Mouse (Mus musculus) testis, adult 2 months (tissue): ENCODE results near the gene Farp1. TPM values are rescaled to one million over a fixed set of nuclear protein-coding genes. Genes with fewer than 3 reads are reported as not detected.
"Not testable (repeated sequence)": the region's sequence is repeated elsewhere in the genome, so short reads cannot be mapped to it uniquely, and the experiment has no call there.

ENCODE experiments used
- H3K27ac ChIP-seq: fragments of 200-500 bp; 2 replicates; pipeline ENCODE4 v1.5.1; 2012; ENCODE audit warnings: low read depth, low read length; ENCODE audit not compliant: control insufficient read depth, insufficient read depth
- H3K27me3 ChIP-seq: fragments of 200-500 bp; 2 replicates; pipeline ENCODE4 v1.6.1; 2012; ENCODE audit warnings: mild to moderate bottlenecking, low read length, moderate library complexity; ENCODE audit not compliant: control insufficient read depth, insufficient read depth
- H3K36me3 ChIP-seq: fragments of 200-500 bp; 2 replicates; pipeline ENCODE4 v1.6.1; 2012; ENCODE audit warnings: mild to moderate bottlenecking, low read length; ENCODE audit not compliant: control insufficient read depth, insufficient read depth
- H3K4me1 ChIP-seq: fragments of 200-500 bp; 2 replicates; pipeline ENCODE4 v1.6.1; 2012; ENCODE audit warnings: low read length; ENCODE audit not compliant: control insufficient read depth, insufficient read depth
- H3K4me3 ChIP-seq: fragments of 200-500 bp; 2 replicates; pipeline ENCODE4 v1.5.1; 2012; ENCODE audit warnings: low read depth, mild to moderate bottlenecking, low read length, moderate library complexity, mixed read lengths; ENCODE audit not compliant: control insufficient read depth
- CTCF ChIP-seq: fragments of 200-500 bp; IDR thresholded peaks from 2 replicates; pipeline ENCODE4 v1.5.1; 2012; ENCODE audit warnings: low read depth, mild to moderate bottlenecking, inconsistent platforms, low read length, moderate library complexity; ENCODE audit not compliant: control insufficient read depth, insufficient read depth, insufficient replicate concordance
- POLR2A ChIP-seq: fragments of 200-500 bp; IDR thresholded peaks from 2 replicates; pipeline ENCODE4 v1.6.1; 2012; ENCODE audit warnings: low read depth, mild to moderate bottlenecking, inconsistent platforms, low read length, moderate library complexity; ENCODE audit not compliant: control insufficient read depth
- polyA plus RNA-seq: library from polyadenylated mRNA; depleted of rRNA; stranded (reverse); fragments of >200 nt; gene quantifications from 2 replicates; pipeline ENCODE4 v1.2.3, GENCODE M21; 2012

The Farp1 gene
- polyA plus RNA-seq, 1 experiment = 1.4 TPM

DNA sequence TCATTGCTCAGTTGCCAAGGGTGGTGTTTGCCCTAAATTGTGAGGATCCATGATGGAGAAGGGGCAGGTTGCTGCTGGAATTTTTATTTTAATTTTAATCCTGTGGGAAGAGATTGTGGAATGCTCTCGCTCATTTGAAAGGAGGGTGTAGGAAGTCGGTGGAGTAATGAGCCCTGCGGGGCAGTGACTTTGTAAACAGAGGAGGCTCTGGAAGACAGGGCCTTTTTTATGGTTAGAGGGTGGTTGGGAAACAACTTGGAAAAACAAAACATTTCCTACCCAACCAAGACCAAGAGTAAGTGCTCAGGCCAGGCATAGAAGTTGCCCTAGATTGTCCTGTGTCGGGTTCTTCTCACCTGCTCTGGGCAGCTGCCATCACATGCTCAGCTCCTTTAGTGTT is 146.8 kb downstream of the Farp1 start:
- TF ChIP-seq POLR2A = no peak
- no peak for TF ChIP-seq CTCF
- H3K4me1 ChIP-seq = no peaks in the 10 kb centered on the region
- no peaks in the 10 kb centered on the region for H3K36me3 ChIP-seq
- H3K27ac ChIP-seq = no peak overlapping the region
- H3K4me3 ChIP-seq = no peak overlapping the region
- H3K27me3 ChIP-seq = no peaks in the 10 kb centered on the region

- no peak overlapping the region for H3K27ac ChIP-seq
- no peak overlapping the region for H3K4me3 ChIP-seq
- H3K27me3 ChIP-seq = no peaks in the 10 kb centered on the region
- no peaks in the 10 kb centered on the region for H3K36me3 ChIP-seq
- H3K4me1 ChIP-seq = no peaks in the 10 kb centered on the region
- TF ChIP-seq CTCF = no peak
- no peak for TF ChIP-seq POLR2A
Observed at GRCm38 (mm10) chr14:121182967-121183366, 148.0 kb downstream of the Farp1 start.

DNA sequence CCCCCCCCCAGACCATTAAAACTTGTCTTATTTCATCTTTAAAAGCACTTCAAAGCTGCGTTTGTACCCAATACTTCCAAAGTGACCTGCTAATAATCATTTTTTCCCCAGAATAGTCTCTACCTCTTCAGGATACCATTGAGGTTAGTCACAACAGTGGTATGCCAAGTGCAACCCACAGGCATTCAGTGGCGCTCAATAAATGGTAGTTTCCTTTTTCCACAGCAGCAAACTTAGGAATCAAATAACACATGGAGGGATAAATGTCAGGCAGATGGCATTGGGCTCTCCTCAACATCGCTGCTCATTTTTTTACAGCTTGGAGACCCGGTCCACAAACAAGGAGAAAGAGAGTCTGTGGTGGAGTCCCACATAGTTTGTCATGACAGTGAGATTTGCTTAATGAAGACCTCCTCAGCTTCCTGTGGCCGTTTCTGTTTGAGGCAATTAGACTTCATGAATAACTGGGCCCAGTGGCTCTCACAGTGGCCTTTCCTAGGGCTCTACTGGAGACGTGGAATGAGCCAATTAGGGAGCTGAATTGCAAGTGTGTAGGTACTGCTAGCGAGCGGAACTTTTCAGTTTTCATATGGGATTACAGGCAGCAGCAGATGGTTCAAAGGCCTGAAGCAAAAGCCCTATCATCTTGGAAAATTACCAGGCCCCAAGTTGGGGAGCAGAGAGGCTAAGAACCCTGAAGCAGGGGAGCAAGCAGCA is 148.6 kb downstream of the Farp1 start:
- TF ChIP-seq POLR2A (no peak), CTCF (no peak)

GRCm38 (mm10) chr14:121184351-121184750 is 149.4 kb downstream of the Farp1 start:
- Histone ChIP-seq H3K36me3 (no peaks in the 10 kb centered on the region), H3K27ac (no peak overlapping the region), H3K4me1 (no peaks in the 10 kb centered on the region), H3K4me3 (no peak overlapping the region), H3K27me3 (no peaks in the 10 kb centered on the region)
- TF ChIP-seq CTCF (no peak), POLR2A (no peak)

More for the DNA sequence above, 148.6 kb downstream of the Farp1 start:
- H3K4me1 ChIP-seq = no peaks in the 10 kb centered on the region
- no peaks in the 10 kb centered on the region for H3K27me3 ChIP-seq
- H3K36me3 ChIP-seq = no peaks in the 10 kb centered on the region
- H3K27ac ChIP-seq = no peak overlapping the region
- H3K4me3 ChIP-seq = no peak overlapping the region

- Histone ChIP-seq H3K4me1 (no peaks in the 10 kb centered on the region), H3K27ac (no peak overlapping the region), H3K27me3 (no peaks in the 10 kb centered on the region), H3K36me3 (no peaks in the 10 kb centered on the region), H3K4me3 (no peak overlapping the region)
- TF ChIP-seq POLR2A = no peak
- TF ChIP-seq CTCF = no peak
Observed at GRCm38 (mm10) chr14:121186402-121186894, 151.4 kb downstream of the Farp1 start.

- not testable (repeated sequence) for H3K27me3 ChIP-seq, H3K4me1 ChIP-seq, H3K4me3 ChIP-seq, H3K27ac ChIP-seq, H3K36me3 ChIP-seq
Observed at GRCm38 (mm10) chr14:121189840-121190239, 154.8 kb downstream of the Farp1 start.

DNA sequence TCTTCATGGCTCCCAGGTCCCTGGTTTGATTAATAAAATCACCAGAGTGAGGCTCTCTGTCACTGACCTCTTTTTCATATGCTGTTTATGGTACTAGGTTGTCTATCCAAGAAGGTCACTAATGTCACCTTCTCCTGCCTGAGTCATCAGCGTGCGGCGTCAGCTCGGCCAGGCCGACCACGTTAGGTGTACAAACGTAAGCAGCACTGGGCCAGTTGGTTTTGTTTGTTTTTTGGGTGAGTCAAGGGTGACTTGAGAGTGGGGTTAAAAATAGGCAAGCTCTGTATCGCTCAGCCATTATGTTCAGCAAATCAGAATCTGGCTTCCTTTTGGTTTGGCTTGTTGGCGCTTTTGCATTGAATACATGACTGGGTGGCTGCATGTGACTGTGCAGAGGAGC is 155.4 kb downstream of the Farp1 start:
- TF ChIP-seq CTCF = no peak
- no peak for TF ChIP-seq POLR2A
- Histone ChIP-seq H3K4me1 (no peaks in the 10 kb centered on the region), H3K27me3 (no peaks in the 10 kb centered on the region), H3K27ac (no peak overlapping the region), H3K4me3 (no peak overlapping the region), H3K36me3 (no peaks in the 10 kb centered on the region)

DNA sequence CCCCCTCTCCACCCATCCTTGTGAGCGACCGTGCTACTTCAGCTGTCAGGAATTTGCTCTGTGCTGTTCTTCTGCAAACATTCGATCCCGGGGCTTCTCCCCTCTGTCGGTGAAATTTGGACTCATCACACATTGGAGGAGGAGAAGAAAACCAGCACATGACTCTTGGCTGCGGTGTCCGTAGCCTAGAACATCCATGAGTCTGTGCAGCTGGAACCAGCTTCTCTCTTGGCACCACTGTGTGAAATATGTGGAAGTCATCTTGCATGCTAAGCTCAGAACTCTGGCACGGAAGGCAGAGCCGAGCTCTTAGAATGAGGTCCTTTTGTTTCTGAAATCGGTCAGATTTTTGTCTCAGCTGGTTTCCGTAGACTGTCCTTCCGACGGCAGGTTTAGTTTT is 156.7 kb downstream of the Farp1 start:
- no peaks in the 10 kb centered on the region for H3K36me3 ChIP-seq
- TF ChIP-seq CTCF = no peak
- TF ChIP-seq POLR2A = no peak
- no peaks in the 10 kb centered on the region for H3K27me3 ChIP-seq
- no peaks in the 10 kb centered on the region for H3K4me1 ChIP-seq
- no peak overlapping the region for H3K27ac ChIP-seq
- H3K4me3 ChIP-seq = no peak overlapping the region
